In genomic region chr6:140927616-140928015, GRCm38 (mm10) we compare ENCODE assay signal across 23 mouse cellular contexts.
DNase-seq lines count a peak whose midpoint lies in the region; ATAC-seq lines count a peak whose summit lies in the region.
"Had no signal": no experiment of that assay in that cellular context is flagged by ENCODE, and none has a peak within 500 bp of the region (broad histone marks: within the 10 kb centered on the region; RNA-seq: fewer than 3 reads in every experiment).

No protein-coding gene starts in this region.

- H3K9me3 ChIP-seq in intestine, embryonic 16.5 days (ENCODE audit: control insufficient read depth, low read length): no peaks in the 10 kb centered on the region
- no peaks in the 10 kb centered on the region for H3K9me3 ChIP-seq in intestine, embryonic 15.5 days
- no peaks in the 10 kb centered on the region for H3K9me3 ChIP-seq in lung, embryonic 16.5 days (ENCODE audit: control insufficient read depth, low read length)
- H3K9me3 ChIP-seq: embryonic facial prominence, embryonic 12.5 days; embryonic facial prominence, embryonic 15.5 days; forebrain, embryonic 13.5 days; forebrain, embryonic 15.5 days had no signal

- H3K4me2 ChIP-seq in intestine, embryonic 16.5 days (ENCODE audit: low read depth, low read length): no peak overlapping the region
- no peak overlapping the region for H3K4me2 ChIP-seq in intestine, embryonic 15.5 days (replicated peaks)
- no peak overlapping the region for H3K4me2 ChIP-seq in lung, embryonic 16.5 days (ENCODE audit: low read depth, low read length)
- H3K4me2 ChIP-seq: embryonic facial prominence, embryonic 12.5 days; embryonic facial prominence, embryonic 15.5 days; forebrain, embryonic 13.5 days; forebrain, embryonic 15.5 days had no signal

- WGBS in intestine, embryonic 16.5 days: 75% methylated on average over 3 of the region's 3 CpGs
- 64% methylated on average over 3 of the region's 3 CpGs for WGBS in intestine, embryonic 15.5 days
- WGBS in lung, embryonic 16.5 days: 71% methylated on average over 3 of the region's 3 CpGs

- H3K36me3 ChIP-seq in intestine, embryonic 16.5 days (ENCODE audit: control insufficient read depth, insufficient read depth, low read length): no peaks in the 10 kb centered on the region
- H3K36me3 ChIP-seq in intestine, embryonic 15.5 days: no peaks in the 10 kb centered on the region
- no peaks in the 10 kb centered on the region for H3K36me3 ChIP-seq in lung, embryonic 16.5 days (ENCODE audit: control insufficient read depth, insufficient read depth, low read length)
- H3K36me3 ChIP-seq: embryonic facial prominence, embryonic 12.5 days; embryonic facial prominence, embryonic 15.5 days; forebrain, embryonic 15.5 days had no signal

- H3K27me3 ChIP-seq in intestine, embryonic 16.5 days (replicated peaks; ENCODE audit: control insufficient read depth, insufficient read depth, low read length): no peaks in the 10 kb centered on the region
- no peaks in the 10 kb centered on the region for H3K27me3 ChIP-seq in intestine, embryonic 15.5 days (replicated peaks)
- no peaks in the 10 kb centered on the region for H3K27me3 ChIP-seq in lung, embryonic 16.5 days (ENCODE audit: control insufficient read depth, insufficient read depth, low read depth, low read length)
- H3K27me3 ChIP-seq: embryonic facial prominence, embryonic 12.5 days; embryonic facial prominence, embryonic 15.5 days; forebrain, embryonic 13.5 days; forebrain, embryonic 15.5 days; Patski had no signal

- no peak overlapping the region for H3K27ac ChIP-seq in intestine, embryonic 16.5 days (ENCODE audit: low read length)
- H3K27ac ChIP-seq in intestine, embryonic 15.5 days: no peak overlapping the region
- no peak overlapping the region for H3K27ac ChIP-seq in lung, embryonic 16.5 days (ENCODE audit: low read length)
- H3K27ac ChIP-seq: embryonic facial prominence, embryonic 12.5 days; embryonic facial prominence, embryonic 15.5 days; forebrain, embryonic 13.5 days; forebrain, embryonic 15.5 days had no signal

- no peak for DNase-seq in lung, postnatal 36 days
- peak; percentile 56 for DNase-seq in fat pad, adult 2 months (ENCODE audit: extremely low read depth, low read depth, low spot score)
- DNase-seq in gastrocnemius, adult 18-20 months (ENCODE audit: low spot score): no peak
- DNase-seq: adrenal gland, adult 8-10 months; adrenal gland, postnatal 14 days; adrenal gland, postnatal 36 days; cerebellum, adult 11-12 months; cerebellum, adult 2 months; cerebellum, adult 9-10 months; cerebellum, postnatal 14 days; cerebellum, postnatal 36 days; embryo, embryonic 11 days; forebrain, postnatal 0 days had no signal

- no peak overlapping the region for H3K9ac ChIP-seq in intestine, embryonic 16.5 days (ENCODE audit: low read depth, low read length)
- no peak overlapping the region for H3K9ac ChIP-seq in intestine, embryonic 15.5 days
- H3K9ac ChIP-seq in lung, embryonic 16.5 days (ENCODE audit: low read length): no peak overlapping the region
- H3K9ac ChIP-seq: embryonic facial prominence, embryonic 12.5 days; embryonic facial prominence, embryonic 15.5 days; forebrain, embryonic 13.5 days; forebrain, embryonic 15.5 days; forebrain, postnatal 0 days had no signal

- 0 out of 2 replicates have a peak, but pooled peaks have one; percentile 17 for ATAC-seq in intestine, embryonic 16.5 days
- no peak for ATAC-seq in intestine, embryonic 15.5 days
- ATAC-seq in lung, embryonic 16.5 days (ENCODE audit: low read depth): peak; percentile 69
- ATAC-seq: activated CD4-positive, CD25-positive, alpha-beta regulatory T cell, adult 4 months; forebrain, embryonic 13.5 days; forebrain, embryonic 15.5 days; forebrain, postnatal 0 days; Patski had no signal

- 0 out of 2 replicates have a peak, but pooled peaks cover 2% of the 10 kb centered on the region for H3K4me1 ChIP-seq in intestine, embryonic 16.5 days (ENCODE audit: control insufficient read depth, insufficient read depth, low read length)
- H3K4me1 ChIP-seq in intestine, embryonic 15.5 days (replicated peaks): no peaks in the 10 kb centered on the region
- no peaks in the 10 kb centered on the region for H3K4me1 ChIP-seq in lung, embryonic 16.5 days (replicated peaks; ENCODE audit: control insufficient read depth, insufficient read depth, low read length)
- H3K4me1 ChIP-seq: embryonic facial prominence, embryonic 12.5 days; forebrain, embryonic 13.5 days had no signal

- no peak overlapping the region for H3K4me3 ChIP-seq in intestine, embryonic 16.5 days (ENCODE audit: low read length)
- no peak overlapping the region for H3K4me3 ChIP-seq in intestine, embryonic 15.5 days (replicated peaks)
- H3K4me3 ChIP-seq in lung, embryonic 16.5 days (ENCODE audit: low read length): no peak overlapping the region
- H3K4me3 ChIP-seq: embryonic facial prominence, embryonic 12.5 days; embryonic facial prominence, embryonic 15.5 days; erythroblast, embryonic 14.5 days; forebrain, embryonic 13.5 days; forebrain, embryonic 15.5 days had no signal
